Mouse (Mus musculus) naive thymus-derived CD4-positive, alpha-beta T cell, adult 2 months (primary cell): ENCODE results near the gene Mrpl49.

Experiments
- DNase-seq: peaks from one replicate; pipeline ENCODE4 v3.0.0-alpha.2; 2011; ENCODE audit warnings: low read depth

Gene Mrpl49

DNA sequence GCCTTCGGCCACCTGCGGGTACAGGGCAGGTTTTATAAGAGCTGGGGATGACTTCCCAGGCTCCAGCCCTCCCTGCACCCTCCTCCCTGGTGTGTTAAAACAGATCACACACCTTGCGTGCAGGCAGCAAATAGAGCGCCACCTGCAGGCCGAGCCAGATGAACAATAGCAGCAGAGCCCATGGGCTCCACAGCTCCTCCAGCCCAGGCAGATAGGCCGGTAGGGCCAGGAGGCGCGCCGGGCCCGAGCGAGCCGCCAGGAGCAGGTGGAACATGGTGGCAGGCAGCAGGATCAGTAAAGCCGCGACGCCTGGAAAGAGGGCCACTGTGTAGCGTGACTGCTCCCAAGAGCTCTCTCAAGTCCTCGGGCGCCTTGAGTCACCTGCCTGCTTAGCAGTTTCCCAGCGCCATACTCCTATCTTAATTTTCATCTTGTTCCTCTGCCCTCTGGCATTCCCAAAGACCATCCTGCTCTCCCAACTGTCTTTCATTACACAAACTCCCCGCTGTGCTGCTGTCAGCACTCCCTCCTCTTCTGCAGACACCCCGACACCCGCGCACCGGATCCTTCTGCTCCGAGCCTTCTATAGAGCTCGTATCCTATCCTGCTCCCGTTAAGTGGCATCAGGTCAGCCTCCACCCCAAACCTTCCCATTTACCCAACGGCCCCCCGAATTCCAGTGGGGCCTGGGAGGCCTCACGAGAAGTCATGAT lies 9.6 kb upstream of the Mrpl49 start:
- DNase-seq = peak; percentile 93

DNA sequence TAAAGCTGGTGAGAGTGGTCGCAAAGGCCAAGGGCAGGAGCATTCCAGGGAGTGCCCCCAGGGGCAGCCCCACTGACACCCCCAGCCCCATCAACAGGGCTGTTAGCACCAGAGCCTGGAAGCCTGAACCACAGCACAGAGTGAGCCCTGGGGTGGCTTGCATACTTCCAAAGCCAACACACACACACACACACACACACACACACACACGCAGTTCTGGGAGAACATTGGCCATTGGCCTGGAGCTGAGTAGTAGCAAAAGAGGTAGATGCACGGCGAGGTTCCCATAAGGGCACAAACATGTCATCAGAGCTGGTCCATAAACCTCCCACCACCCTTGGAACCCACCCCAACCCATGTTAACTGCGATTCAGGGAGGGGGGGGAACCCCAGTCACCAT lies 9.0 kb upstream of the Mrpl49 start:
- no peak for DNase-seq

DNA sequence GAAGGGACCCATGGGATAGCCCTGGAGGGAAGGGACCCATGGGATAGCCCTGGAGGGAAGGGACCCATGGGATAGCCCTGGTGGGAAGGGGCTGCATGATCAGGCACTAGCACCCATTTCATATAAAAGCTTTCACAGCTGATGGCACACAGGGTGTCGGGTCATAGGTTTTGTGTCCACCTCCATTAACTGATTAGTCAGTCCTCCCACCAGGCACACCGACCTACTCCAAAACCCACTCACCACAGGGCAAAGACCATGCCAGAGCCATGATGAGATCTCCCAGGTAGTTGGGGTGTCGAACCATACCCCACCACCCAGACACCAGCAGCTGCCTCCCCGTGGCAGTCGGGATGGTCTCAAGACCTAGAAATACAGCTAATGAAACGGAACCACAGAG lies 5.5 kb upstream of the Mrpl49 start:
- no peak for DNase-seq

DNA sequence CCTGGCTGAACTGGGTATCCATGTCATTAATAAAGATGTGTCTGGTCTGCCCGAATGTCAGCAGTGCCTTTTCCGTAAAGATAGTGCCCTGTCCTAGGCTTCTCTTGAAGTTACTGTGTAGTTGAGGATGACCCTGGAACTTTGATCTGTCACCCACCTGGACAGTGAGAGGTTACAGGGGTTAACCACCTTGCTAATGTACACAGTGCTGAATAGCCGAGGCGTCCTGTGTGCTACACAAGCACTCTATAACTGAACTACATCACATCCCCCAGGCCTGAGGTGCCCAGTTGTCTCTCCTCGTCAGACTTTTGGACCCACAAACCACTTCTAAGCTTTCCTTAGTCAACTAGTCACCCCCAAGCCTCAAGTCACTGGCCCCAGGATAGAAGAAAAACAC lies 4.8 kb upstream of the Mrpl49 start:
- no peak for DNase-seq

DNA sequence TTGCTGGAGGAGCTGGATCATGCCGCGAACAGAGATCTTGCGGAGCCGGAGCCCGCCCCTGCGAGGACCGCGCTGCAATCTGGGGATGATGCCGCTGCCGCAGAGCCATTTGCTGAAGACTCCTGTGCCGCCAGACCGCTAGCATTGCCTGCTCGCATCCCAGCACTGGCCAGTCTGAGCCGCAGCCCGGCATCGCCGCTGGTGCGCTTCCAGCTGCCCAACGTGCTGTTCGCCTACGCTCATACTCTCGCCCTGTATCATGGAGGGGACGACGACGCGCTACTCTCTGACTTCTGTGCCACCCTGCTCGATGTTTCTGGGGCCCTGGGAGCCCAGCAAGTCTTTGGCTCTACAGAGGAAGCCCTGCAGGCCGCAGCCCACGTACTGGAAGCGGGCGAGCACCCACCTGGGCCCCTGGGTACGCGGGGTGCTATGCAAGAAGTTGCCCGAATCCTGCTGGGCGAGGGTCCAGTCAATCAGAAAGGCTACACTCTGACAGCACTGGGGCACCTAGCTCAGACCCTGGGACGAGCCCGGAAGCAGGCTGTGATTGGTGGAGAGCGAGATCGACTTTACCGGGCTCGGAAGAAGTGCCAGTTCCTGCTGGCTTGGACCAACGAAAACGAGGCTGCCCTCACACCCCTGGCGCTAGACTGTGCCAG lies 4.2 kb upstream of the Mrpl49 start:
- peak; percentile 74 for DNase-seq

DNA sequence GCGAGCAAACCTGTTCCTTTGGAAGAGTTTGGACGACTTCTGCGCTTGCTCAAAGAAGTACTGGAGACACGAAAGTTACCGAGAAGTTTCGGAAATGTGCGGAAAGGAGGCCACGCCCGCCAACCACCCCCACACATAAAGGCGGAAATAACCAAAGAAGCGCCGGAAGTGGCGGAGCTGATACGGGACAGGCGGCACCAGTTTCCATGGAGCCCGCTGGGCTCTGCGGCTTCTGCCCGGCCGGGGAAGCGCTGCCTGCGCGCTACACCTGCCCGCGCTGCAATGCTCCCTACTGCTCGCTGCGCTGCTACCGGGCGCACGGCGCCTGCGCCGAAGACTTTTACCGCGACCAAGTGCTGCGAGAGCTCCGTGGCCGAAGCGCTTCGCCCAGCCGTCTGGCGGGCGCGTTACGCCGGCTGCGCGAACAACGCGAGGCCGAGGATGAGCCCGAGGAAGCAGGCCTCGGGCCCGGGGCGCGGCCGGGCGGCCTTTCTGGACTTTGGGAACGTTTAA lies 3.5 kb upstream of the Mrpl49 start, which contains the start of gene Znhit2:
Gene Znhit2 (plus strand): TSS at position 172 of the 513 bp plus-strand sequence.
- peak; percentile 96 for DNase-seq

- DNase-seq = no peak
Observed at GRCm38 (mm10) chr19:6058966-6059365, 1.4 kb upstream of the Mrpl49 start.

DNA sequence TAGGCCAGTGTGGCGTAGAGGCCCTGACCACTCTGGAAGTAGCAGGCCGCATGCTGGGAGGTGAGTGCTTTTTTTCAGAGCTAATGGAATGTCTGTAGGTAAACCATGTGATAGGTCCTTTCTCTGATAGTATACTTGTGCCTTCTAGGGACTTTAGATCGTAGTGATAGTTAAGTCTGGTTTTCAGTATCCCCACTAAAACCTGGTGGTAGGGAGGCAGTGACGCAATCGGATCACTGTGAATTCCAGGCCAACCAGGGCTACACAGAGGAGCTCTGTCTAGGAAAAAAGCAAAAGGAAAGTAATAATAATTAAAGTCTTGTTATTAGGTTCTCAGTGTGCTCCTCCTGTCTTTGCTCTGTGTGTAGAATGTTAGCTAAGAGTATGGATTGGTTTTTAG lies 928 bp upstream of the Mrpl49 start:
- no peak for DNase-seq

DNA sequence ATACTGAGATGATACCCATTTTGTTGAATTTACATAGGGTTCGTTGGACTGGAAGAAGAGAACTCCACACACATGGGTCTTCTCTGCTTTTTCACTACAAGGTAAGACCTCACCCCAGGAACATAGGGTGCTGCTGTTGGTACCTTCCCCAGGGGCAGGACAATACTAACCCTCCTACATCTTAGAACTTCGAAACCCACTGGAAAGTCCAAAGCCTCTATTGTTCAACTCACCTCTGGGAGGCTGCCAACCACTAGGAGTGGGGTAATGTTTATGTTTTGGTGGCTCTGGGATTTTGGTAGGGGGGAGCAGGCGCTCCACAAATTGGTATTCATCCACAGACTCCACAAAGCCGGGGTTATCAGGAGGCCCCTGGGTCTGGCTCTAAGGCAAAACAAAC lies 889 bp downstream of the Mrpl49 start:
- no peak for DNase-seq

DNA sequence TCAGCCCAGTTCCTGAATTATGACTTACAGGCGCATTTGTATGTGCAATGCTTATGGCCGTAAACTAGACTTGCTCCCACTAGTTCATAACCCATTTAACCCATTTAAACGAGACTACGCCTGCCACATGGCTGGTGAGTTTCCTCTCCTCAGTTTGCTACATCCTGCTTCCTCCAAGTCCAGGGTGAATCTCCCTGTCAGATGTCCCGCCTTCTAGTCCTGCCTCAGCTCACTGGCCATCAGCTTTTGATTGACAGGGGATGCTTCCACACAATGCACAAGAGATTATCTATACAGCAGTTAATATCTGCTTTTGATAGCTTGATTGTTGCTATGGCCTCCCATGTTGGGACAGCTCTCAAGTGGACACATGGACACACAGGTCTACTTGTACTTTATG lies 3.3 kb downstream of the Mrpl49 start:
- DNase-seq = peak; percentile 10

GRCm38 (mm10) chr19:6052516-6052915 lies 5.1 kb downstream of the Mrpl49 start:
- no peak for DNase-seq

- DNase-seq = no peak
Observed at GRCm38 (mm10) chr19:6048681-6049410, 8.7 kb downstream of the Mrpl49 start.

- DNase-seq = no peak
Observed at GRCm38 (mm10) chr19:6047899-6048166, 9.8 kb downstream of the Mrpl49 start.

GRCm38 (mm10) chr19:6047154-6047898 lies 10.3 kb downstream of the Mrpl49 start:
- no peak for DNase-seq

DNA sequence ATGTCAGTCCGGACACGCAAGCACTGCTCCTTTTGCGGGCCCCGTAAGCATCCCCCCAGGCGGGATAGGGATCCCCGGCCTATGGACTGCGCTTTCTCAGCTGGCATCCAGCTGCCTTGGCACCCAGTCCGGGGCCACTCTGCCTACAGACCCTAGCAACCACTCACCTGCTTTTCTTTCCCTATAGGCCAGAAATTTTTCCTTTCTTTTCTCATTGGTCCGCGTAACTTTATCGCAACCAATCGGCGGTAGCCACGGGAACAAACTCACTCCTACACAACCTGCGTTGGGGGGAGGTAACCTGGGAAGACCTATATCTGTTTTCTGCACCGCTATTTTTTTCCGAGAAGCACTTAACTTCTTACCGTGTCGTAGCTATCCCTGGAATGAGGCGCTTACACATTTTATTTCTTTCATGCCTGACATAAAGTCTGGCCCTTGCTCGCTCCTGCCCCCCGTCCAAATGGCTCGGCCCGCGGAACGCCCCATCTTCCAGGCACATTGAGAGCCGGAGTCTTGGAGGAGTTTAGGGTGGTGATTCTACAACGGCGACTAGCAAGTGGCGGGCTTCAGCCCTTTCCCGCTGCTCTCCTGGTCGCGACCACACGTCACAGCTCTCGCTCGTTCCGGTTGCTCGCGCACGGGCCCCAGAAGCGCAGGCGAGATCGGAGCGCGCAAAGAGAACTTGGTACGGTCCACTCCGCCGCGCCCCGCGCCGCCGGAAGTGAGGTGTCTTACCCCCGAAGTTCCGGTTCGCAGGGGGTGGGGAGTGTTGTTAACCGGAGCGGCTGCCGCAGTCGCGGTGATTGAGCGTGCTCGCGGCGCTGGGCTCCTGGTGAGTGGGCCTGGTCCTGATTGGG lies 11.1 kb downstream of the Mrpl49 start, which contains the start of gene Syvn1:
Gene Syvn1 (plus strand): TSS at position 283 of the 860 bp plus-strand sequence.
- peak; percentile 95 for DNase-seq

GRCm38 (mm10) chr19:6045366-6046293 lies 12.0 kb downstream of the Mrpl49 start:
- DNase-seq = no peak

DNA sequence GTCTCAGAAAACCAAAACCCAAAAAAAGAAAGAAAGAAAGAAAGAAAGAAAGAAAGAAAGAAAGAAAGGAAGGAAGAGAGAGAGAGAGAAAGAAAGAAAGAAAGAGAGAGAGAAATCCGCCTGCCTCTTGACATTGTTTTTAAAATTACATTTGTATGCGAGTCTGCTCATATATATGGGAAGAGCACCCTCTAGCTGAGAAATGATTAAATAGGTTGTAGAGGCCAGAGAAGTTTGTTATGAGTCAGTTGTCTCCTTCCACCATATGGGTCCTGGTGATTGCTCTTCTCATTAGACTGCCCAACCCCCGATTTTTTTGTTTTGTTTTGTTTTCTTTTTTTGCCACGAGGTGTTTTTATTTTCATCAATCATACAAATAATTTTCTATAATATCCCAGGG lies 13.5 kb downstream of the Mrpl49 start:
- peak; percentile 63 for DNase-seq

DNA sequence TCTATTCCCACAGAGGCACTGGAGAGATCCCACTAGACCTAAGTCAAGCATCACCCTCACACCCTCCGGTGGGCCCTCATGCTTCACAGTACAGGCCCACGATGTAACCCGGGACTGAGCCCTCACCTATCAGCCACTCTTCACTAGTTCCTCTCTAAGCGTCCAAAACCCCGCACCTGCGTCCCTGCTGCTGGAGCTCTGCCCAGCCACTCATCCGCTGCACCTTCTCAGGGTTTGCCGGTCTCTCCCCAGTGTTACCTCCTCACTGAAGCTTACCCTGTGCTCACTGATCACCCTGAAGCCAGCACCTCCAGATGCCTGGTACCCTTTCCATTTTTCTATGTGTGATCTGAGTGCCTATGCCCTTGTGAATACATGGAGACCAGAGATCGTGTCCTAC lies 15.3 kb downstream of the Mrpl49 start:
- no peak for DNase-seq

- no peak for DNase-seq
Observed at GRCm38 (mm10) chr19:6040002-6040401, 17.6 kb downstream of the Mrpl49 start.

- DNase-seq = no peak
Observed at GRCm38 (mm10) chr19:6038326-6038725, 19.3 kb downstream of the Mrpl49 start.
